Mouse (Mus musculus): ENCODE measurements around the gene Ltbp4. TPM values are rescaled to one million over a fixed set of nuclear protein-coding genes. Genes with fewer than 3 reads are reported as not detected.

The Ltbp4 gene
- total RNA-seq, 2 experiments from 2014 or later, result 1.2 TPM; not detected in 1

GRCm38 (mm10) chr7:27306161-27307160, 31.0 kb downstream of the Ltbp4 start:
- ATAC-seq (replicated peaks; ENCODE audit: low FRiP score, poor library complexity, severe bottlenecking), result peak; percentile 29; the same call in 1 of the 2 replicates

- ATAC-seq (replicated peaks; ENCODE audit: low FRiP score, poor library complexity, severe bottlenecking), result no peak
Observed at GRCm38 (mm10) chr7:27305091-27305730, 32.3 kb downstream of the Ltbp4 start.

- ATAC-seq (replicated peaks; ENCODE audit: low FRiP score, poor library complexity, severe bottlenecking), result peak; percentile 68
Observed at GRCm38 (mm10) chr7:27302172-27302571, 35.3 kb downstream of the Ltbp4 start.

- ATAC-seq (replicated peaks; ENCODE audit: low FRiP score, poor library complexity, severe bottlenecking), result no peak
Observed at GRCm38 (mm10) chr7:27300801-27301200, 36.7 kb downstream of the Ltbp4 start.

GRCm38 (mm10) chr7:27300351-27300750, 37.1 kb downstream of the Ltbp4 start:
- no peak for ATAC-seq (replicated peaks; ENCODE audit: low FRiP score, poor library complexity, severe bottlenecking)

- no peak for ATAC-seq (replicated peaks; ENCODE audit: low FRiP score, poor library complexity, severe bottlenecking)
Observed at GRCm38 (mm10) chr7:27298816-27299215, 38.7 kb downstream of the Ltbp4 start.

GRCm38 (mm10) chr7:27298033-27298610, 39.4 kb downstream of the Ltbp4 start:
- no peak for ATAC-seq (replicated peaks; ENCODE audit: low FRiP score, poor library complexity, severe bottlenecking)

GRCm38 (mm10) chr7:27296518-27296917, 41.0 kb downstream of the Ltbp4 start:
- ATAC-seq (replicated peaks; ENCODE audit: low FRiP score, poor library complexity, severe bottlenecking), result no peak

GRCm38 (mm10) chr7:27295956-27296355, 41.5 kb downstream of the Ltbp4 start:
- ATAC-seq (replicated peaks; ENCODE audit: low FRiP score, poor library complexity, severe bottlenecking), result no peak

- no peak for ATAC-seq (replicated peaks; ENCODE audit: low FRiP score, poor library complexity, severe bottlenecking)
Observed at GRCm38 (mm10) chr7:27291795-27292466, 45.6 kb downstream of the Ltbp4 start.

- ATAC-seq (replicated peaks; ENCODE audit: low FRiP score, poor library complexity, severe bottlenecking), result no peak
Observed at GRCm38 (mm10) chr7:27290555-27290954, 46.9 kb downstream of the Ltbp4 start.

GRCm38 (mm10) chr7:27288732-27289131, 48.8 kb downstream of the Ltbp4 start:
- no peak for ATAC-seq (replicated peaks; ENCODE audit: low FRiP score, poor library complexity, severe bottlenecking)

GRCm38 (mm10) chr7:27285698-27286066, 51.8 kb downstream of the Ltbp4 start:
- 0 out of 2 replicates have a peak, but pooled peaks have one; percentile 60 for ATAC-seq (replicated peaks; ENCODE audit: low FRiP score, poor library complexity, severe bottlenecking)

- peak; percentile 63; the same call in 1 of the 2 replicates for ATAC-seq (replicated peaks; ENCODE audit: low FRiP score, poor library complexity, severe bottlenecking)
Observed at GRCm38 (mm10) chr7:27284865-27285697, 52.4 kb downstream of the Ltbp4 start.

- no peak for ATAC-seq (replicated peaks; ENCODE audit: low FRiP score, poor library complexity, severe bottlenecking)
Observed at GRCm38 (mm10) chr7:27282225-27282624, 55.3 kb downstream of the Ltbp4 start.

GRCm38 (mm10) chr7:27281717-27282116, 55.8 kb downstream of the Ltbp4 start:
- no peak for ATAC-seq (replicated peaks; ENCODE audit: low FRiP score, poor library complexity, severe bottlenecking)

GRCm38 (mm10) chr7:27277191-27277590, 60.3 kb downstream of the Ltbp4 start:
- ATAC-seq (replicated peaks; ENCODE audit: low FRiP score, poor library complexity, severe bottlenecking), result no peak

- no peak for ATAC-seq (replicated peaks; ENCODE audit: low FRiP score, poor library complexity, severe bottlenecking)
Observed at GRCm38 (mm10) chr7:27276021-27276420, 61.5 kb downstream of the Ltbp4 start.

GRCm38 (mm10) chr7:27274916-27275315, 62.6 kb downstream of the Ltbp4 start:
- no peak for ATAC-seq (replicated peaks; ENCODE audit: low FRiP score, poor library complexity, severe bottlenecking)

Measured in erythroblast, adult 5-6 weeks (primary cell).